Mouse (Mus musculus) C2C12 (cell line): ENCODE data around the gene Moap1. TPM values are rescaled to one million over a fixed set of nuclear protein-coding genes. Genes with fewer than 3 reads are reported as not detected.
A peak's percentile ranks its signal among the peaks of the same experiment; 100 is the strongest.

Experiments used
- H3K27me3 ChIP-seq: one replicate; pipeline ENCODE4 v1.6.1; 2011; ENCODE audit not compliant: control insufficient read depth, insufficient read depth, insufficient read length
- H3K36me3 ChIP-seq: one replicate; pipeline ENCODE4 v1.6.1; 2011; ENCODE audit not compliant: control insufficient read depth, insufficient read depth
- H3K4me3 ChIP-seq: one replicate; pipeline ENCODE4 v1.5.1; 2011; ENCODE audit warnings: mild to moderate bottlenecking, control low read depth; ENCODE audit not compliant: poor library complexity, insufficient read depth, severe bottlenecking
- H3K79me2 ChIP-seq: one replicate; pipeline ENCODE4 v1.6.1; 2011; ENCODE audit not compliant: control insufficient read depth, insufficient read depth
- H3K79me3 ChIP-seq: one replicate; pipeline ENCODE4 v1.6.1; 2011; ENCODE audit warnings: low read depth, control low read depth
- H3ac ChIP-seq: one replicate; pipeline ENCODE3; 2011; ENCODE audit warnings: low read depth; ENCODE audit not compliant: control insufficient read depth, insufficient read length
- CEBPB ChIP-seq: IDR thresholded peaks from one replicate; pipeline ENCODE4 v1.6.1; 2011; ENCODE audit warnings: low read depth, mild to moderate bottlenecking, control low read depth, moderate library complexity
- CTCF ChIP-seq: IDR thresholded peaks from one replicate; pipeline ENCODE4 v1.5.1; 2011; ENCODE audit not compliant: control insufficient read depth, insufficient read depth, insufficient read length
- FOSL1 ChIP-seq: IDR thresholded peaks from one replicate; pipeline ENCODE4 v1.8.0; 2011; ENCODE audit warnings: mild to moderate bottlenecking, low read length; ENCODE audit not compliant: poor library complexity, insufficient read depth, severe bottlenecking
- MAX ChIP-seq: IDR thresholded peaks from one replicate; pipeline ENCODE4 v1.6.1; 2011; ENCODE audit warnings: mild to moderate bottlenecking, control low read depth
- MYOD1 ChIP-seq: IDR thresholded peaks from one replicate; pipeline ENCODE4 v1.6.1; 2011; ENCODE audit warnings: low read depth; ENCODE audit not compliant: control insufficient read depth, insufficient read length
- MYOG ChIP-seq: IDR thresholded peaks from one replicate; pipeline ENCODE4 v1.6.1; 2011; ENCODE audit not compliant: control insufficient read depth, insufficient read length; ENCODE audit errors: extremely low read depth
- USF1 ChIP-seq: IDR thresholded peaks from one replicate; pipeline ENCODE4 v1.6.1; 2011; ENCODE audit warnings: low read depth, mild to moderate bottlenecking, control low read depth, moderate library complexity
- polyA plus RNA-seq: library from polyadenylated mRNA; unstranded; fragments of >200 nt; fragmentation: generic; extraction: Trizol; gene quantifications from one replicate; pipeline ENCODE4 v1.2.1, GENCODE M21; 2012; ENCODE audit warnings: missing spikeins

Gene Moap1
- polyA plus RNA-seq, 1 experiment: 4.7 TPM

DNA sequence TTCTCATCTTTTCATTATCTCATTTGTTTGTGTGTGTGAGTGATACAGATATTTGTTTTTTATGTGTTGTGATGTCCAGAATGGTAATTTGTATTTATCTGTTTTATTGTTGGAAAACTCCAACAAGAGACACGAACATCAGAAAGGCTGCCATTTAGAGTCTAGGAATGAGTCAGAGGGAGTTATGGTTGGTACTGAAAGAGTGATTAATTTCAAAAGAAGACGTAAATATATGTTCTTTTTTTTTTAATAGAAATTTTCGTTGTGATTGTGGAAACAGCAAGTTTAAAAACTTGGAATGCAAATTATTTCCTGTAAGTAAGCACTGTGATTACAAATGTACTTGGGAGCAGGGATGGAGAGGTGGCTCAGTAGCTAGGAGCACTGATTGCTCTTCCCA lies 18.2 kb upstream of the Moap1 start:
- TF ChIP-seq CTCF (no peak), MYOD1 (no peak), USF1 (no peak), MAX (no peak), FOSL1 (no peak), CEBPB (no peak), MYOG (no peak)
- Histone ChIP-seq H3K79me2 (peaks cover 48% of the 10 kb centered on the region), H3K79me3 (peaks cover 27% of the 10 kb centered on the region), H3ac (no peak overlapping the region), H3K27me3 (no peaks in the 10 kb centered on the region), H3K4me3 (no peak overlapping the region), H3K36me3 (peaks cover 36% of the 10 kb centered on the region)

DNA sequence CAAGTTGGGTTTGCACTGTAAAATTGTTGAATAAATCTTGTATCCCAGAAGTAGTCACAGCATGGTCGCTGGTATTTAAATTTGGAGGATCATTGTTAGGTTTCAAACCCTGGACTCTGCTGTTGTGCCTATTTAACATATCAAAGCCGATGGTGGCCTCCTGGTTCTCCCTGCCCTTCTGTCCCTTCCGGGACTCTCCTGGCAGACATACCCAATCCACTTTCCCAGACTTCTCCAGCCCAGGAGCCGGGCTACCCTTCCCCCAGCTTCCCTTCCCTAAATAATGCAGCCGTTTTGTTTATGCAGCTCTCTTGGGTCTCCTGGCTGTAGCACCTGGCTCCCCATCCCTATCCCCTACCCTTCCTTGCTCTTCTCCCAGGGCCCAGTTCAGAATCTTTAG lies 15.5 kb upstream of the Moap1 start:
- TF ChIP-seq CTCF (no peak), FOSL1 (no peak), MYOD1 (no peak), CEBPB (no peak), MAX (no peak), MYOG (no peak), USF1 (no peak)
- Histone ChIP-seq H3K4me3 (peak overlapping the region; percentile 79), H3K27me3 (no peaks in the 10 kb centered on the region), H3ac (peak overlapping the region; percentile 82), H3K36me3 (peaks cover 12% of the 10 kb centered on the region), H3K79me3 (peaks cover 55% of the 10 kb centered on the region), H3K79me2 (peaks cover 75% of the 10 kb centered on the region)

DNA sequence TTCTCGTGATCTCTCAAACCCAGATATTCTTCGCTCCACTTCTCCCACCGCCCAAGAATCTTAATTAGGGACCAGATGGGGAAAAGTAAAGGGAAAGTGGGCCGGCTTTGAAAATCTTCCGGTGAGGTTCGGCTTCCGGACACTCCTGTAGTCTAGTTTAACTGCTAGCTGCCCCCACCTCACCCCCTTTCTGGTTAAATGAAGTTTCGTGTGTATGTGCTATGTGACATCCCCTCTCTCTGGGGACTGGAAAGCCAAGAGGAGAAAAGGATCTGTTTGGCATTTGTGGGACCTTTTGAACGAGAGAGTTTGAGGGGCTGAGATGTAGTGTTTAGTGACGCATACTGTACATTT lies 14.9 kb upstream of the Moap1 start, which contains the start of gene Gm20604:
Gene Gm20604, minus strand, starts transcription at position 270 of the 354 bp plus-strand sequence.
- Histone ChIP-seq H3K79me3 (peaks cover 60% of the 10 kb centered on the region), H3K79me2 (peaks cover 81% of the 10 kb centered on the region), H3K36me3 (peaks cover 7% of the 10 kb centered on the region), H3ac (peak within 1 kb of the TSS; percentile 82), H3K27me3 (no peaks in the 10 kb centered on the region), H3K4me3 (peak within 1 kb of the TSS; percentile 79)
- no peak for TF ChIP-seq USF1
- TF ChIP-seq FOSL1: no peak
- no peak for TF ChIP-seq CEBPB
- no peak for TF ChIP-seq MAX
- TF ChIP-seq MYOD1: no peak
- TF ChIP-seq MYOG: no peak
- TF ChIP-seq CTCF: no peak

DNA sequence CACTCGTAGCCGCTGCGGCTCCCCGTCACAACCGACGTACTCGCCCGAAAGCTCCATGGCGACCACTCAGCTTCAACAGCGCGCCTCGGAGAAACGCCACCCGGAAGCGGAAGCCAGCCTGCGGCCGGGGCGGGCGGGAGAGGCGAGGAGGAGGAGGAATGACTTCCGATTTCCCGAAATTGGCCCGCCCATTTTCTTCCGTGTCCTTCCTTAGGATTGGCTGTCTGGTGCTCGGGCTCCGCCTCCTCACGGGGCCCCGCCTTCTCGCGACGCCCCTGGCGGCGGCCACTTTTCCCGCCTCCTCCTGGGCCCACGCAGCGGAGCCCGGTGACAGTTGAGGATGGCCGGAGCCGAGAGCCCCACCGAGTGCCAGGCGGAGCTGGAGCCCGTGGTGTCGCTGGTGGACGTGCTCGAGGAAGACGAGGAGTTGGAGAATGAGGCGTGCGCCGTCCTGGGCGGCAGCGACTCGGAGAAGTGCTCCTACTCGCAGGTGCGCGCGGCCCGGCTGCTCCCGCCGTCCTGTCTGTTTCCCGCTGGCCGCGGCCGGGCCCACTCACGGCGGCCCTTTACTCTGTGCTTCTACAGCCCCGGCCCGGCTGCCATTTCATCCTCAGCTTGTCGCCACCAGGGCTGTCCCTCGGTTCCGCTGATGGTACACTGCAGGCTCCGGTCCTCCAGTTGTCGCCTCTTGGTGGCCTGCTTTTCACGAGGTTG lies 14.4 kb upstream of the Moap1 start, which contains the start of the genes Gm28051, Gon7 and Ubr7:
Gene Gm28051, minus strand, starts transcription at position 77 of the 714 bp plus-strand sequence.
Gene Gon7, minus strand, starts transcription at position 115 of the 714 bp plus-strand sequence.
Gene Ubr7, plus strand, starts transcription at position 279 of the 714 bp plus-strand sequence.
- H3ac ChIP-seq: peak within 1 kb of the TSS; percentile 82
- peaks cover 61% of the 10 kb centered on the region for H3K79me3 ChIP-seq
- peaks cover 6% of the 10 kb centered on the region for H3K36me3 ChIP-seq
- TF ChIP-seq MYOG (no peak), MAX (peak; percentile 50)
- peaks cover 85% of the 10 kb centered on the region for H3K79me2 ChIP-seq
- no peaks in the 10 kb centered on the region for H3K27me3 ChIP-seq
- peak within 1 kb of the TSS; percentile 79 for H3K4me3 ChIP-seq

GRCm38 (mm10) chr12:102757055-102757688 lies 13.7 kb upstream of the Moap1 start:
- H3K79me2 ChIP-seq: peaks cover 91% of the 10 kb centered on the region
- peaks cover 6% of the 10 kb centered on the region for H3K36me3 ChIP-seq
- H3K79me3 ChIP-seq: peaks cover 68% of the 10 kb centered on the region
- TF ChIP-seq MYOG: no peak
- no peak for TF ChIP-seq FOSL1
- TF ChIP-seq CEBPB: no peak
- no peak for TF ChIP-seq MYOD1
- TF ChIP-seq CTCF: no peak
- TF ChIP-seq MAX: no peak
- TF ChIP-seq USF1: no peak
- peak overlapping the region; percentile 79 for H3K4me3 ChIP-seq
- H3ac ChIP-seq: peak overlapping the region; percentile 72
- H3K27me3 ChIP-seq: no peaks in the 10 kb centered on the region
